In the genomic region with DNA sequence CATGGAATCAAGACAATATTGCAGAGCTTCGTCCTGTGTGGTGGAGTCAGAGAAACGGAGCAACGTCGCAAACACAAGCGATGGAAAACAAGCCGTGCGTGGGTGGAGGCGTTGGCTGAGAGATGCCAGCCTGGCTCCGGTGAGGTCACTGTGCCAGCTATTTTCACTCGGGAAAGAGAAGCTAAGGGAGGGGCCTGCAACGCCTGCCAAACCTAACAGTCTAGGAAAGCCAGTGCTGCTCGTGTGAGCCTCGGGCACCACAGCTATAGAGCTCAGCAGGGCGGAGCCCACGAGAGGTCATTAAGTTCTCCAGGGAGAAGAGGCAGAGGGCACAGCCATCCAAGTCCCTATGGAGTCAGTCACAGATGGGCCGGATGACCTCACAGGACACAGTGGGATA, we compare ENCODE assay signal across 11 mouse cellular contexts. TPM values are rescaled to one million over a fixed set of nuclear protein-coding genes. Genes with fewer than 3 reads are reported as not detected.
A peak's percentile ranks its signal among the peaks of the same experiment; 100 is the strongest.
DNase-seq lines count a peak whose midpoint lies in the region; ATAC-seq and TF ChIP-seq lines count a peak whose summit lies in the region.
"Had no signal": no experiment of that assay in that cellular context is flagged by ENCODE, and none has a peak within 500 bp of the region (broad histone marks: within the 10 kb centered on the region; RNA-seq: fewer than 3 reads in every experiment).

No protein-coding gene starts in this region.

- no peak for TF ChIP-seq POLR2A in thymus, adult 2 months (IDR thresholded peaks at IDR 0.05; ENCODE audit: control insufficient read depth, extremely low read depth, insufficient read depth, low read length, poor library complexity)

- H3K4me3 ChIP-seq in intestine, postnatal 0 days (ENCODE audit: low read depth, low read length), result no peak overlapping the region
- no peak overlapping the region for H3K4me3 ChIP-seq in intestine, embryonic 16.5 days (ENCODE audit: low read length)
- no peak overlapping the region for H3K4me3 ChIP-seq in midbrain, embryonic 14.5 days (replicated peaks; ENCODE audit: low read depth, low read length)
- H3K4me3 ChIP-seq in thymus, adult 2 months (ENCODE audit: control insufficient read depth, insufficient read depth, low read length), result no peak overlapping the region
- H3K4me3 ChIP-seq: limb, embryonic 15.5 days had no signal

- peak; percentile 68 to 73 for DNase-seq in cerebellum, postnatal 10 days
- DNase-seq in kidney, postnatal 10 days, result peak; percentile 33
- peak; percentile 82 for DNase-seq in lung, postnatal 10 days
- no peak for DNase-seq in frontal cortex, postnatal 36 days (ENCODE audit: low spot score in 2 of 2)
- DNase-seq in midbrain, embryonic 14.5 days, result no peak
- DNase-seq in thymus, adult 2 months, result no peak
- DNase-seq: adrenal gland, postnatal 14 days had no signal

- no peak overlapping the region for H3K27ac ChIP-seq in intestine, postnatal 0 days (ENCODE audit: low read depth, low read length)
- H3K27ac ChIP-seq in intestine, embryonic 16.5 days (ENCODE audit: low read length), result no peak overlapping the region
- no peak overlapping the region for H3K27ac ChIP-seq in midbrain, embryonic 14.5 days (replicated peaks; ENCODE audit: low read depth, low read length)
- H3K27ac ChIP-seq in thymus, adult 2 months (ENCODE audit: control insufficient read depth, insufficient read depth, low read length), result no peak overlapping the region
- H3K27ac ChIP-seq: hindbrain, embryonic 14.5 days; limb, embryonic 15.5 days had no signal

- ATAC-seq in intestine, postnatal 0 days, result peak; percentile 31; the same call in 1 of the 2 replicates
- ATAC-seq in intestine, embryonic 16.5 days, result no peak
- no peak for ATAC-seq in midbrain, embryonic 14.5 days (ENCODE audit: low FRiP score, low TSS enrichment)

- H3K27me3 ChIP-seq in intestine, postnatal 0 days (replicated peaks; ENCODE audit: control insufficient read depth, insufficient read depth, low read length), result no peaks in the 10 kb centered on the region
- H3K27me3 ChIP-seq in intestine, embryonic 16.5 days (replicated peaks; ENCODE audit: control insufficient read depth, insufficient read depth, low read length), result no peaks in the 10 kb centered on the region
- no peaks in the 10 kb centered on the region for H3K27me3 ChIP-seq in midbrain, embryonic 14.5 days (ENCODE audit: control insufficient read depth, insufficient read depth, low read length)
- H3K27me3 ChIP-seq in thymus, adult 2 months (ENCODE audit: control insufficient read depth, insufficient read depth, low read length), result no peaks in the 10 kb centered on the region
- H3K27me3 ChIP-seq: limb, embryonic 15.5 days had no signal

- H3K36me3 ChIP-seq in intestine, postnatal 0 days (ENCODE audit: control insufficient read depth, insufficient read depth), result no peaks in the 10 kb centered on the region
- no peaks in the 10 kb centered on the region for H3K36me3 ChIP-seq in intestine, embryonic 16.5 days (ENCODE audit: control insufficient read depth, insufficient read depth, low read length)
- no peaks in the 10 kb centered on the region for H3K36me3 ChIP-seq in midbrain, embryonic 14.5 days (ENCODE audit: control insufficient read depth, insufficient read depth, low read length)
- no peaks in the 10 kb centered on the region for H3K36me3 ChIP-seq in thymus, adult 2 months (ENCODE audit: control insufficient read depth, insufficient read depth, low read length)
- H3K36me3 ChIP-seq: limb, embryonic 15.5 days had no signal

- H3K9ac ChIP-seq in intestine, postnatal 0 days (ENCODE audit: low read depth, low read length), result no peak overlapping the region
- no peak overlapping the region for H3K9ac ChIP-seq in intestine, embryonic 16.5 days (ENCODE audit: low read depth, low read length)
- no peak overlapping the region for H3K9ac ChIP-seq in midbrain, embryonic 14.5 days (replicated peaks; ENCODE audit: low read length)
- H3K9ac ChIP-seq: hindbrain, embryonic 14.5 days; limb, embryonic 15.5 days had no signal

- no peaks in the 10 kb centered on the region for H3K4me1 ChIP-seq in intestine, postnatal 0 days (replicated peaks; ENCODE audit: control insufficient read depth, insufficient read depth, low read length)
- H3K4me1 ChIP-seq in intestine, embryonic 16.5 days (ENCODE audit: control insufficient read depth, insufficient read depth, low read length), result no peaks in the 10 kb centered on the region
- no peaks in the 10 kb centered on the region for H3K4me1 ChIP-seq in midbrain, embryonic 14.5 days (ENCODE audit: control insufficient read depth, insufficient read depth, low read length)
- H3K4me1 ChIP-seq in thymus, adult 2 months (replicated peaks; ENCODE audit: control insufficient read depth, insufficient read depth, low read length), result no peaks in the 10 kb centered on the region
- H3K4me1 ChIP-seq: limb, embryonic 15.5 days had no signal

- no peaks in the 10 kb centered on the region for H3K9me3 ChIP-seq in intestine, postnatal 0 days (ENCODE audit: control insufficient read depth)
- H3K9me3 ChIP-seq in intestine, embryonic 16.5 days (ENCODE audit: control insufficient read depth, low read length), result no peaks in the 10 kb centered on the region
- H3K9me3 ChIP-seq in midbrain, embryonic 14.5 days (ENCODE audit: control insufficient read depth, low read length), result no peaks in the 10 kb centered on the region
- H3K9me3 ChIP-seq: limb, embryonic 15.5 days had no signal

- no peak for TF ChIP-seq CTCF in intestine, postnatal 0 days (IDR thresholded peaks at IDR 0.05; ENCODE audit: low read depth)
- no peak for TF ChIP-seq CTCF in thymus, adult 2 months (IDR thresholded peaks at IDR 0.05; ENCODE audit: borderline replicate concordance, control insufficient read depth, extremely low read depth, insufficient read depth, low read length, poor library complexity)

- no peak overlapping the region for H3K4me2 ChIP-seq in intestine, postnatal 0 days (replicated peaks; ENCODE audit: low read depth)
- H3K4me2 ChIP-seq in intestine, embryonic 16.5 days (ENCODE audit: low read depth, low read length), result no peak overlapping the region
- no peak overlapping the region for H3K4me2 ChIP-seq in midbrain, embryonic 14.5 days (ENCODE audit: low read length)
- H3K4me2 ChIP-seq: hindbrain, embryonic 14.5 days; limb, embryonic 15.5 days had no signal

- 75% methylated on average over 16 of the region's 16 CpGs for WGBS in intestine, postnatal 0 days
- 81% methylated on average over 16 of the region's 16 CpGs for WGBS in intestine, embryonic 16.5 days
- 87% methylated on average over 16 of the region's 16 CpGs for WGBS in midbrain, embryonic 14.5 days
- 93% methylated on average over 16 of the region's 16 CpGs for WGBS in thymus, adult 2 months

RNA-seq across cellular contexts. Expression of a gene that starts 16.5 kb away (rescaled TPM):
- 3.3 and 4.2 TPM in 2 replicates for polyA plus RNA-seq in intestine, postnatal 0 days (2015; fragmentation: Nextera tagmentation; extraction: Ambion mirVana)
- 8.3 and 10.8 TPM in 2 replicates for polyA plus RNA-seq in intestine, embryonic 16.5 days (2015; fragmentation: Nextera tagmentation; extraction: Ambion mirVana)
- polyA plus RNA-seq in midbrain, embryonic 14.5 days (2014; fragmentation: Nextera tagmentation; extraction: Ambion mirVana), result 0.66 TPM in 1 of 2 replicates, not detected in the other
- polyA plus RNA-seq in thymus, adult 2 months (2012; rRNA removed), result 2.2 and 3.7 TPM in 2 replicates

RNA-seq across cellular contexts. Expression of a gene that starts 37.5 kb away (rescaled TPM):
- polyA plus RNA-seq in intestine, postnatal 0 days (2015; fragmentation: Nextera tagmentation; extraction: Ambion mirVana), result 32.6 and 33.5 TPM in 2 replicates
- polyA plus RNA-seq in intestine, embryonic 16.5 days (2015; fragmentation: Nextera tagmentation; extraction: Ambion mirVana), result 82.3 and 95.1 TPM in 2 replicates
- 69.8 and 77.9 TPM in 2 replicates for polyA plus RNA-seq in midbrain, embryonic 14.5 days (2014; fragmentation: Nextera tagmentation; extraction: Ambion mirVana)
- polyA plus RNA-seq in thymus, adult 2 months (2012; rRNA removed), result 83.8 and 96.2 TPM in 2 replicates

Comparison
In these comparisons a context has a peak if more than half of its experiments do, and no peak if none do; other contexts are left out.
1. DNase-seq: peak in cerebellum, postnatal 10 days (2 of 2), kidney, postnatal 10 days (single experiment) and lung, postnatal 10 days (single experiment); none in frontal cortex, postnatal 36 days (0 of 2), midbrain, embryonic 14.5 days (single experiment) and thymus, adult 2 months (single experiment).